Mouse (Mus musculus): ENCODE results near the gene Rbfox1.

- TF ChIP-seq MYOG (IDR thresholded peaks at IDR 0.05; ENCODE audit: control insufficient read depth, extremely low read depth, insufficient read length): no peak
- TF ChIP-seq USF1 (IDR thresholded peaks at IDR 0.05; ENCODE audit: low read depth): no peak
- TF ChIP-seq CTCF (IDR thresholded peaks at IDR 0.05; ENCODE audit: control insufficient read depth, insufficient read depth, insufficient read length): no peak
- no peak for TF ChIP-seq MYOD1 (IDR thresholded peaks at IDR 0.05; ENCODE audit: control insufficient read depth, insufficient read length, low read depth)
- TF ChIP-seq MAX (IDR thresholded peaks at IDR 0.05): no peak
- no peak for TF ChIP-seq CEBPB (IDR thresholded peaks at IDR 0.05; ENCODE audit: low read depth)
These were observed 13.2 kb downstream of the Rbfox1 start for GRCm38 (mm10) chr16:5898330-5898729.

All from C2C12 (cell line).